Mouse (Mus musculus) frontal cortex, postnatal 25 days (tissue): ENCODE data around the gene Acot7.

Experiments
- DNase-seq, 2 experiments: peaks; one replicate each; pipeline ENCODE4 v3.0.0; 2022; ENCODE audit warnings: low spot score in 2 of 2

Gene Acot7

GRCm38 (mm10) chr4:152151966-152152544 lies 25.9 kb upstream of the Acot7 start, which contains the start of gene Espn:
Espn (minus strand) TSS chr4:152152371.
- DNase-seq, result no peak

- DNase-seq, result peak; percentile 64 to 68
Measured at GRCm38 (mm10) chr4:152153771-152154177, 24.2 kb upstream of the Acot7 start.

- DNase-seq, result no peak
Measured at GRCm38 (mm10) chr4:152155019-152155418, 22.9 kb upstream of the Acot7 start.

- DNase-seq, result peak; percentile 33 to 47
Measured at GRCm38 (mm10) chr4:152157779-152158584, 20.0 kb upstream of the Acot7 start.

- DNase-seq, result no peak
Measured at GRCm38 (mm10) chr4:152158585-152159284, 19.2 kb upstream of the Acot7 start, which contains the start of gene Hes2. Hes2 (plus strand) TSS chr4:152158867.

GRCm38 (mm10) chr4:152159285-152159678 lies 18.7 kb upstream of the Acot7 start:
- no peak for DNase-seq

- DNase-seq, result no peak
Measured at GRCm38 (mm10) chr4:152160748-152161147, 17.2 kb upstream of the Acot7 start.

- no peak for DNase-seq
Measured at GRCm38 (mm10) chr4:152161601-152162000, 16.3 kb upstream of the Acot7 start.

- DNase-seq, result no peak
Measured at GRCm38 (mm10) chr4:152162748-152163147, 15.2 kb upstream of the Acot7 start.

GRCm38 (mm10) chr4:152165036-152165931 lies 12.7 kb upstream of the Acot7 start:
- DNase-seq, result peak; percentile 40 to 53

- DNase-seq, result no peak
Measured at GRCm38 (mm10) chr4:152168052-152168451, 9.9 kb upstream of the Acot7 start.

GRCm38 (mm10) chr4:152169103-152169502 lies 8.8 kb upstream of the Acot7 start:
- no peak for DNase-seq

GRCm38 (mm10) chr4:152170286-152170685 lies 7.6 kb upstream of the Acot7 start:
- no peak for DNase-seq

- no peak for DNase-seq
Measured at GRCm38 (mm10) chr4:152171543-152171942, 6.4 kb upstream of the Acot7 start.

GRCm38 (mm10) chr4:152173041-152173440 lies 4.9 kb upstream of the Acot7 start:
- DNase-seq, result peak; percentile 78 to 87

GRCm38 (mm10) chr4:152173956-152174355 lies 4.0 kb upstream of the Acot7 start:
- no peak for DNase-seq

GRCm38 (mm10) chr4:152176638-152177037 lies 1.3 kb upstream of the Acot7 start:
- no peak for DNase-seq

GRCm38 (mm10) chr4:152177174-152177536 lies 779 bp upstream of the Acot7 start:
- DNase-seq, result no peak

GRCm38 (mm10) chr4:152178344-152178864 lies 470 bp downstream of the Acot7 start:
- DNase-seq, result peak; percentile 22 to 44

GRCm38 (mm10) chr4:152178916-152179705 lies 1.2 kb downstream of the Acot7 start:
- no peak for DNase-seq
